Mouse (Mus musculus): ENCODE data around the gene Bcl2l15.

- TF ChIP-seq POLR2A (IDR thresholded peaks at IDR 0.05; ENCODE audit: low read depth, low read length): no peak
- no peak for TF ChIP-seq CTCF (IDR thresholded peaks at IDR 0.05; ENCODE audit: extremely low read depth, insufficient read depth, insufficient read length, insufficient replicate concordance)
Measured at GRCm38 (mm10) chr3:103805671-103806070, 26.7 kb upstream of the Bcl2l15 start.
